Mouse (Mus musculus): Measurements from ENCODE around the gene Sec14l4.
A peak's percentile ranks its signal among the peaks of the same experiment; 100 is the strongest.

- TF ChIP-seq POLR2A (IDR thresholded peaks at IDR 0.05; ENCODE audit: insufficient read depth, low read length) (peak; percentile 96), CTCF (IDR thresholded peaks at IDR 0.05; ENCODE audit: low read depth, low read length) (no peak)
These were observed 65.1 kb downstream of the Sec14l4 start for GRCm38 (mm10) chr11:4096054-4096984.
